Mouse (Mus musculus): ENCODE data around the gene Adam8.

GRCm38 (mm10) chr7:139982058-139982457 is 10.3 kb downstream of the Adam8 start:
- TF ChIP-seq CTCF (IDR thresholded peaks at IDR 0.05; ENCODE audit: extremely low read depth, insufficient read length, insufficient replicate concordance, low read depth, low read length) (no peak), POLR2A (IDR thresholded peaks at IDR 0.05; ENCODE audit: low read depth, low read length) (no peak)

All from small intestine, adult 2 months (tissue).